Mouse (Mus musculus) retina, adult 2 months (tissue): ENCODE measurements around the gene Fancc.

Experiments used
- DNase-seq: peaks from one replicate; pipeline ENCODE4 v3.0.0-alpha.2; 2012; ENCODE audit warnings: low read depth, low spot score

Fancc gene

GRCm38 (mm10) chr13:63421225-63421624, 75.9 kb downstream of the Fancc start:
- DNase-seq: no peak

- no peak for DNase-seq
Measured at GRCm38 (mm10) chr13:63418148-63418547, 78.9 kb downstream of the Fancc start.

- no peak for DNase-seq
Measured at GRCm38 (mm10) chr13:63416824-63417223, 80.3 kb downstream of the Fancc start.

- no peak for DNase-seq
Measured at GRCm38 (mm10) chr13:63412662-63413061, 84.4 kb downstream of the Fancc start.

- DNase-seq: no peak
Measured at GRCm38 (mm10) chr13:63411310-63412022, 85.6 kb downstream of the Fancc start.

- no peak for DNase-seq
Measured at GRCm38 (mm10) chr13:63410578-63411298, 86.3 kb downstream of the Fancc start.

- no peak for DNase-seq
Measured at GRCm38 (mm10) chr13:63405151-63405550, 91.9 kb downstream of the Fancc start.

- no peak for DNase-seq
Measured at GRCm38 (mm10) chr13:63404657-63405056, 92.4 kb downstream of the Fancc start.

GRCm38 (mm10) chr13:63402823-63403222, 94.3 kb downstream of the Fancc start:
- DNase-seq: no peak

GRCm38 (mm10) chr13:63400069-63400468, 97.0 kb downstream of the Fancc start:
- no peak for DNase-seq

GRCm38 (mm10) chr13:63397420-63397819, 99.7 kb downstream of the Fancc start:
- no peak for DNase-seq

- no peak for DNase-seq
Measured at GRCm38 (mm10) chr13:63394304-63395063, 102.6 kb downstream of the Fancc start.

- DNase-seq: no peak
Measured at GRCm38 (mm10) chr13:63385234-63385633, 111.8 kb downstream of the Fancc start.

GRCm38 (mm10) chr13:63384775-63385174, 112.3 kb downstream of the Fancc start:
- no peak for DNase-seq

- no peak for DNase-seq
Measured at GRCm38 (mm10) chr13:63382206-63382605, 114.9 kb downstream of the Fancc start.

GRCm38 (mm10) chr13:63373460-63374166, 123.5 kb downstream of the Fancc start:
- no peak for DNase-seq

- no peak for DNase-seq
Measured at GRCm38 (mm10) chr13:63361755-63362154, 135.3 kb downstream of the Fancc start.

- DNase-seq: no peak
Measured at GRCm38 (mm10) chr13:63360111-63360885, 136.8 kb downstream of the Fancc start.

- no peak for DNase-seq
Measured at GRCm38 (mm10) chr13:63359393-63359792, 137.7 kb downstream of the Fancc start.

- peak; percentile 57 for DNase-seq
Measured at GRCm38 (mm10) chr13:63356558-63356957, 140.5 kb downstream of the Fancc start.

GRCm38 (mm10) chr13:63356101-63356500, 141.0 kb downstream of the Fancc start:
- no peak for DNase-seq
